Mouse (Mus musculus): ENCODE results near the gene 2010111I01Rik.

Gene 2010111I01Rik

DNA sequence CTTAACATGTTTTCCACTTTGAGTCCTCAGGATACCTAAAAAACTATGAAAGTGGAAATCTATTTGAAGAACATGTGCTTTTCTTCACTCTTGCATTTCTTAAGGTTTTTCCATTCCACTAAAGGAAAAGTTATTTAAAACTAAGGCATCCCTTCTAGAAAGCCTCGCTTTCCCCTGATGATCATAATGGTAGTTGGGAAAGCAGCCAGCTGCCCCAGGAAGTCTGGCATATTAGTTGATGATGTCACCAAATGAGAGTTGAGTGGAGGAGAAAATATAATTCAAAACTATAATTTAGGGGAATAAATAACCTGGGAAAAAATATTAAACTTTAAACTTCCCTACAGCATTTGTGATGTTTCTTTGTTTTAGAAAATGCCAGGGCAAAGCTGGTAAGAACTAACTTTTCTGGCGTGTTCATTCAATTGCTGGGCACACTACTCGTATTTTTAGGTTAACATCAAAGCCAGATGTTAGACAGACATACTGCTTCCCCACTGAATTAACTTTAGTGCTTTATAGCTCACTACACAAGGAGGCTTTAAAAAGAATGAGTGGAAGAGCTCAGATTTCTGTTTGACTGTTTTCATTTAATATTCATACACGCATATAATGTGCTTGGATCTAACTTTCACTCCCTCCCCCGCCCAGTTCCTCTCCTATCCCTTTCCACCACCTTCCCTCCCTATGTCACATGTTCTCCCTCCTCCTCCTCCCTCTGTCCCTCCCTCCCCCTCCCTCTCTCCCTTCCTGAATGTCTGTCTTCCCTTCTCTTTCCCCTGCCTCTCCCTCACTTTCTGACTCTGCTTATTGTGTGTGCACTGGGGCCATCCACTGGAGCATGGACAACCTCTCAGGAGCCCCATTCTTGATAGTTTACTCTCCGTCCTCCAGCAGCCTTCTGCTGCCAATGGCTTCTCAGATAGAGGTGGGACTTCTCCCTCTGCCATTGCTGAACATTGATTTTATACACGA lies 58.8 kb downstream of the 2010111I01Rik start:
- no peak for DNase-seq (ENCODE audit: low read depth, low spot score)

DNA sequence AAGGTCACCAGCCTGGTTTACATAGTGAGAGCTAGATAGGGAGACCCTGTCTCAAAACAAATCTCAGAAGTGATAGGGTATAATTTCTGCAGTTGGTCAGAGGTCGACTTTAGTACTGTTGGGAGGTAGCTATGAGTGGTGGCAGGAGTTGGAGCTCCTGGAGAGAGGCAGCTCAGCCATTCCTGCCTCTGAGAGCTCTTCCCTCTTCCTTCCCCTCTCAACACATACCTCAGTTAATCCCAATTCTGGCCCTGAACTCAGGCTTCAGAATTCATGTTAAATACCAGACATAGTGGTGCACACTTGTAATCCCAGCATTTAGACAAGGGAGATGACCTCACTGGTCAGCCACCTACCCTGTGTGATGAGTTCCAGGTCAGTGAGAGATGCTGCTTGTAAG lies 65.3 kb downstream of the 2010111I01Rik start:
- no peak for DNase-seq (ENCODE audit: low read depth, low spot score)

DNA sequence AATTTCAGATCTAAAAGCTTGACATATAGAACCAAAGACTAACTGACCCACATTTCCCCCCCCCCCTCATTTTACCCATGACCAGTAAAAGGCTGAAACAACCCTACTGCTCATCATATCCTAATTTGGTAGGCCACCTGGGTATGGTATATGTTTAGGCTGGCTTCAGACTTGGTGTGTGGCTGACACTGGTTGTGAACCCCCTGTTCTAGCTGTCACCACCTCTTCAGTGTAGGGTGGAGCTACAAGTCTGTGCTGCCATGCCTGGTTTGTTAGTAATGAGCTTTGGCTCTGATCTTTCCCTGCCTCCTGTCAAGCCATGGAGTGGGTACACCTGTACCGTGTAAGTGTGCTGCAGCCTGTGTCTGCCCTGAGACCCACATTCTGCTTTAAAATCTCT lies 66.6 kb downstream of the 2010111I01Rik start:
- DNase-seq (ENCODE audit: low read depth, low spot score): no peak

DNA sequence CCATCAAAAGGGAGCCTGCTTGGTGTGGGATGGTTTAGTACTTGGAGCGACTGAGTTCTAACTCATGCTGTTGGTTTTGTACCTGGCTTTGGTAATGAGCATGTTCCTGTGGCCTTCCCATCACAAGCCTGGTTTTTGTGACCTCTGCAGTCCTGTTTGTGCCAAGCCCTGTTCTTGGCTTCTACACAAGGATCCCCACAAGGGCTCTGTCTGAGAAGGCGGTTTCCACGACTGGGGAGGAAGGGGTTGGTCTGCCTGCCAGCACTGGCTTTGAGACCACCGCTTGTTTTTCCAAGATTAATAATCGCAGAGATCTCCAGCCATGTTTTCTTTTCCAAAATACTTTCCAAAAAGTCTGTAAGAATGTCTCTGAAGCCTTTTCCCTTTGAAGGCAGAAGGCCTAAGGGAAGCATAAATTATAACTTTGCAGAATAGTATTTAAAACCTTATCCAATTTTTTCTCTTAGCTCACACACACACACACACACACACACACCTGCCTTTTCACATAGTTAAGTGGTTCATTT lies 67.7 kb downstream of the 2010111I01Rik start:
- no peak for DNase-seq (ENCODE audit: low read depth, low spot score)

DNA sequence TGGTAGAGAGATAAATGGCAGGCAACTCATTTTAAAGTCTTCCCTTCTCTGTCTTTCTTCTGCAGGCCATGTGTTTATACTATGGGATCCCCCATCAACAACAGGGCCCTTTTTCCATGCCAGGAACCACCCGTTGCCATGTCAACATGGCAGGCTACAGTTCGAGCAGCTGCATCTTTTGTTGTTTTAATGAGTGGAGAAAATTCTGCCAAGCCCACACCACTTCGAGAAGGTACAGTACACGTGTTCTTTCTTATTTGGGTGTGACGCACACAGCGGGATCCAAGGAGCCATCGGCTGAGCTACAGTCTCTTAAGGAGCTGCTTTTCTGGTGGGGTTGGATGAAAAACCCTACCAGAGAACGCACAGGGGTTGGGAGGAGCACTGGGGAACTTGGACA lies 68.3 kb downstream of the 2010111I01Rik start:
- DNase-seq (ENCODE audit: low read depth, low spot score): peak; percentile 85

DNA sequence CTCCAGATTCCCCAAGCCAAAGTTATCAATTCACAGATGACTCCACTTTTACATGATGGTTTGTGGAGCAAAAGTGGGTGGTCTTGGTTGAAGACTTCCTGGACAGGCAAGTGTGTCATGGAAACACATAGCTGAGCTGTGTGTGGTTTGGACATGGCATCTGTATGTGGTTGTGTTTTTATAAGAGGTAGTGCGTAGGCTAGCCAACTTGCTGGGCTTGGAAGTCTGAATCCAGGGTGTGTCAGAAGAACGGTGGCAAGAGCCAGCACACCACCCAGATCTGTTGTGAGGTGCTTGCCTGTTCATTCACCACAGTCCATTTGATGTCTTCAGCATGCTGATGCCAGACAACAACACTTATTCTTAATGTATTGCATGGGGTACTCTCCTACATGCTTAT lies 68.7 kb downstream of the 2010111I01Rik start:
- DNase-seq (ENCODE audit: low read depth, low spot score): no peak

DNA sequence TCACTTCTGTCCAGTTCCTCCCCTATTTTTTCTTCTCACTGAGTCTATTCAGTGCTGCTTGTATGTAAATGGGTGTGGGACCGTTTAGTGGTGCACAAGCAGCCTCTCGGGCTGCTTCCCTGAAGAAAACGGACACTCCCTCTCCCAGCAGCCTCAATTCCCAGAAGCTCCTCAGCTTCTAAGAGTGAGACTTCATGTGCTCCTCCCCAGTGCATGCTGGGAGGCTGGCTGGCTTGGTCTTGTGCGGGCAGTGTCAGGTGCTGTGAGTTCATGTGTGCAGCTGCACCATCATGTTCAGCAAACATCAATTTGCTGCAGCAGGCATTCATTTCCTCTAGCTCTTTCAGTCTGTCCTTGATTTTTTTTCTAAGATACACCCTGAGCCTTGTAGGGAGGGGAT lies 70.0 kb downstream of the 2010111I01Rik start:
- DNase-seq (ENCODE audit: low read depth, low spot score): peak; percentile 72

DNA sequence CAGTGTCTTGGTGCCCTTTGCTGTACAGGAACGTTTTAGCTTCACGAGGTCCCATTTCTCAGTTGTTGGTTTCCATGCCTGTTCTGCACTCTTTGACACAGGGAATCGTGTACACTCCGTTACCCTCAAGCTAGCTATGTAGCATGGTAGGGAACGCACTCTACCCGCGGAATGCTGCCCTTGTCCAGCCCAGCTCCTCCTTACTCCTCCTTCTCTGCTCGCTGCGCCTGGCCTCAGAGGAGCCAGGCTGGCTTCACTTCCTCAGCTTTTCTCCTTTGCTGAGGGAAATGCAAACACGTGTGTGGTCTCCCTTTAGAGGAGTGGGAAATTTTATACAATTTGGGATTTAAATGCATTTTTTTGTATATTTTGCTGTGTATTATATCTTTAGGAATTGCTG lies 73.2 kb downstream of the 2010111I01Rik start:
- no peak for DNase-seq (ENCODE audit: low read depth, low spot score)

DNA sequence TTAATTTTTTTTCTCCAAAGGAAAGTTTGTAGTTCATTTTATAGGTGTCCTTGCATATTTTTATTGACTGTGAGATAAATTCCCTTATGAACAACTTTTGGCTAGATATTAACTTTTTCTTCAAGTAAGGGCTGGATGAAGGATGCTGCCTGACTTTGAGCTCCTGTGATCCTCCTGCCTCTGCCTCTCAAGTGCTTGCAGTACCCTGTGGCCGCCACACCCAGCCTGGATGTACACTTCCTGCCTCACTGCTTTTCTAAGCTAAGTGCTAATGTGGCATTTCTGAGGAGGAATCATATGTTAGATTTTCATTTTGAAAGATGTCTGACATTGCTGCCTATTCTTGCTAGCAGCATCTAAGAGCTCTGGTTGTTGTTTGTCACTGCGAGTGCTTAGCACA lies 73.7 kb downstream of the 2010111I01Rik start:
- DNase-seq (ENCODE audit: low read depth, low spot score): peak; percentile 25

DNA sequence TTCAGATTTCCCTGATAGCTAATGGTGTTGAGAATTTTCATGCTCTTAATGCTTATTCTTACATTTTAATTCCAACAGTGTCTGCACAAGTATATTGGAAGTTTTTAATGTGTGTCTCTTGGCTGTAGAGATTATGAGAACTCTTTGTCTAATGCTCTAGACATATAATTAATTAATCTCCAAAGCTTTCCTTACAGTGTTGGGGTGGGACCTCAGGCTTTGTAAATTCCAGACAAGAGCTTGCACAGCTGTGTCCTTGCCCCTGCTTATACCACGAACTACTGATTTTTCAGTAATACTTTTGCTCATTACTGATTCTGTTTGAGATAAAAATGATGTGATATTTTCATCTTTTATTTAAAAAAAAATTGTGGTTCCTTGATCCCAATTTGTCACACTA lies 74.2 kb downstream of the 2010111I01Rik start:
- no peak for DNase-seq (ENCODE audit: low read depth, low spot score)

DNA sequence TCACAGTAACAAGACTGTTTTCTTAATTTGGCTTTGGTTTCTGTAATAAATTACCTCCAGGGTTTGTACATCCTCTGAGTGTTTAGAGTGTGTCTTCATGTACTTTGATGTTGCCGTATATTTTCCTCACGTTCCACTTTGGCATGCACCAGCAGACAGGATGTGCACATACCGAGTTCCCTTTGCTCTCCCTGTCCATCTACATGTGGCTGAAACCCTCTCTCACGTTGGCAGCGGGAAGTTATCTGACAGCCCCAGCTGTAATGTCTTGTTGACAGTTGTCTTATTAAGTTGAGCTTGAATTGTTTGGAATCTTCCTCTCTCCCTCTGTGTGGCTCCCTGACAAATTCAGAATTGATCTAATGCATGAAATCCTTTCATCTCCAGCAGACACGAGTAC lies 74.6 kb downstream of the 2010111I01Rik start:
- DNase-seq (ENCODE audit: low read depth, low spot score): no peak

DNA sequence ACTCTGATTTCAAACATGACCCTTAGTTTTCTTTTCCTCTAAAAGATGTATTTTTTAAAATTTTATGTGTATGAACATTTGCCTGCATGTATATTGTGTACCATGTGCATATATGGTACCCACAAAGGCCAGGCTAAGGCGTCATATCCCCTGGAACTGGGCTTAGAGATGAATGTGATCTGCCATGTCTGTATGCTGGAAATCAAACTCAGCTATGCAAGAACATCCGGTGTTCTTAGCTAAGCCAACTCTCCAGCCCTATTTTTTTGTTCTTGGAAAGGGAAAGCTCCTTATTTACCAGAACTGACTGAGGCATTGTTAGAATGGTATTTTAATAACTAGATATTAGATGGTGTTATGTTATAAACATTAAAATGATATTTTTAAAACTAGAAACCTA lies 75.2 kb downstream of the 2010111I01Rik start:
- DNase-seq (ENCODE audit: low read depth, low spot score): no peak

DNA sequence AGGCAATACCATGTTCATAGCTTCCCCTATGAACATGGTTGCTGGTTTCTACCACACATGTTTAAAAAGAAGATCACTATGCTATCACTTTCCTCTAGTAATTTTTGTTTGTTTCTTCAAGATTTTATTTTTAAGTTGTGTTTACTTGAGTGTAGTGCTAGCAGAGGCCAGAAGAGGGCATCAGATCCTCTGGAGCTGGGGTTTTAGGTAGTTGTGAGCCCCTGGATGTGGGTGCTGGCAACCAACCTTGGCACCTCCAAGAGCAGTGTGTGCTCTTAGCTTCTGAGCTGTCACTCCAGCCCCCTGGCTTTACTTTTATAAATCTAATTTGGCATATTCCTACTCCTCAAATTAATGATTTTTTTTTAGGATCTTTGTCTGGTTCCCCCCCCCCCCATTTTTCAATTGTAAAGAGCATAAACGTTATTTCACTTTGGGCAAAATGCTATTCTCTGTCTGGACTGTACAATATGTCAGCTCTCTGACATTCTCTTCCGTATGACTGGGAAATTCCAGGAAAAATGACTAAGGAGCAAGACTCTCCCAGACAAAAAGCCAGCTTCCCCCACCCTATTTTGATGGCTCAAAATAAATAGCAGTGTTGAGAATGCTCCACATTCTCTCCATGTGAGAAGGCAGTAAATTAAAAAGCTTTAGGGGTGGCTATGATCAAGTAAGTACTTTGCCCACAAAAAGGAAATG lies 81.0 kb downstream of the 2010111I01Rik start:
- DNase-seq (ENCODE audit: low read depth, low spot score): no peak

DNA sequence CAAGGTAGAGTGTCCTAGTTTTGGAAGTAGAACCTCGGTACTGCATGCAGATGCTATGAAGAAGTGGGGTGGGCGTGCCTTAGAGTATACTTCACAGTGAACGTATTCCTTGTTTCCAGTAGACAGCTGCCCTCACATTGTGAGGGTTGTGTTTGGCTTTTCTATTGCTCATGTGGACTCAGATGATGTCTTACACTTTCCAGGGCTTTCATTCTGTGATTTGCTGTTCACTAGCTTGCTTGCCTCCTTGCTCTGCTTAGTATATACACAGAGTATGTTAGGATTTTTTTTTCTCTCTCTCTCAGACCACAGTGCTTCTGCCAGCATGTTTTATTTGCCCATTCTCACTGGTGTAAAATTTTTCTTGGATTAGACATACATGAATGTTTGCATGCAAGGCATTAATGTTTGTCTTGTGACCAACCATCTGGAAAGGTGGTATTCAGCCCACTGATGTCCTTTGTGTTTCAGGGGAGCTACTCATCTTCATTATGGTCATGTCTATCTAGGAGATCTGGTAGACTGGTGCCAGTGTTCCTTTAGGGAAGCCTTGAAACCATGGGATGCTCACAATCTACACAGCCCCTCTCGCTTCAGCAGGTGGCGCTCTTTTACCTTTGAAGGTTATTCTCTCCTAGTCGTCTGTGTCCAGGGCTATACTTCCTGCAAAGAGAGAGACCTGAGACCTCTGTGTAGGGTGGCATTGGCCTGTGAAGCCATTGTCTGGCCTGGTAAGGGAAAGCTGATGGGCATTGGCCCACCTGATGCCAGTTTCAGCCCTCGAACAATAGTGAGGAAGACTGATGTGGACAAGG lies 81.7 kb downstream of the 2010111I01Rik start:
- DNase-seq (ENCODE audit: low read depth, low spot score): peak; percentile 70

DNA sequence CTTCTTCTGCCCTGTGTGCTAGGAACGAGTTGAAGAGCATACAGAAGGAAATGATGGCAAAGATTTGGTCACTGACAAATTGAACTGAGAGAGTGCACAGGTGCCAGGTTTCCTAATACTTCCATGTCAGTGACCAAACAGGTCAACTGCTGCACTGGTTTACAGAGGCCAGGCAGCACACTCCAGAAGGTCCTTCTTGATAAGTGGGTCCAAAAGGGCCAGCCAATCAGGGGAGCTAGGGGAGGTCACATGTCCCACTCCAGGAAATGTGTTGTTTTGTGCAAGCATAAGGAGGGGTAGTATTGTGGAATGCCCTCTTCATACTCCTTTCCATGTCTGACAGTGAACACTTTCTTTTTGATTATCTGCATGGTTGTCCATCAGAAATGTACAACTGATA lies 99.0 kb downstream of the 2010111I01Rik start:
- no peak for DNase-seq (ENCODE audit: low read depth, low spot score)

DNA sequence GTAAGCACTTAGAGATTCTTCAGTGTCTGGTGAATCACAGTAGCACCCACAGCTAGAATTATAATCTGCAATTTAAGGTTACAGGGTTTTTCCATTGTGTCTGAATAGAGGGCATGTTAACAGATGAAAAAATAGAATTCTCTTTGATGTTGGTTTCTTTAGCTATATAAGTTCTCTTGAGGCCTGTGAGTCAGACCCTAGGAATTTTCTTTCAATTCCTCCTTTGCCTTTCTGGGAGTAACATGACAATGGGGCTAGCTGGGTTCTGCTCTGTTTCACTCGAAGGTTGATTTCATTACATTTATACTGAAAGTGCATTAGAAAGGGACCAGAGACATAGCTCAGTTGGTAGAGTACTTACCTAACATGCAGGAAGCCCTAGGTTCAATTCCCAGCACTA lies 101.9 kb downstream of the 2010111I01Rik start:
- no peak for DNase-seq (ENCODE audit: low read depth, low spot score)

DNA sequence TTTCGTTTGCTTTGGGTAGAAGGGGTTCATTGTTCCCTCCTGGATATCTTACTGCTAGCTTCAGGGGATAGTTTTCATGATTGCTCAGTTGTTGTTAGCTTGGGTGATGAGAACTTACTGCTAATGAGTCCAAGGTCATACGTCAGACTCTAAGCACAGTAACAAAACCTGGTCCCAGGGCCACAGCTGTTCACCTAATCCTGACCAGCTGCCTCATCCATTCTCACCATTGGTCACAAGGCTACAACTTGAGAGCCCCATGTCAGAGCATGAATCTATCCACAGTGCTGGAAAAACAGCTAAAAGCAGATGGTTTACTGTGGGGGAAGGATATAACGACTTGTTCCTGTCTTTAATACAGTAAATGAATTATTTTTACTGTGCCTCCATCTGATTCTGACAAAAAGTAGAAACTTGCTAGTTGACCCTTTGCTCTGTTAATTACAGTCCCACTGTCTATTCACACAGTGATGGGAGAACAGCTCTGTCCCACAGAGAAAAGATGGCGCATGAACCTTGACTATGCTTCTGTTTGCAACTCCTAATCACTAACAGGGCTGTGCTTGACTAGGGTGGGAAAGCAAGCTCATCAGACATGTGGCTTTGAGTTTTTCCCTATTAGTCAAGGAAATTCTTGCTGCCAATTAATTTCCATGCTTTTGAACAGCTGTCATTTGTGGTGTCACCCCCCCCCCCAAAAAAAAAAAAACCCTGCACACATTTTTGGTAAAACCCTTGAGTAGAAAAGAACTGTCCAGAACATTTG lies 103.9 kb downstream of the 2010111I01Rik start:
- no peak for DNase-seq (ENCODE audit: low read depth, low spot score)

DNA sequence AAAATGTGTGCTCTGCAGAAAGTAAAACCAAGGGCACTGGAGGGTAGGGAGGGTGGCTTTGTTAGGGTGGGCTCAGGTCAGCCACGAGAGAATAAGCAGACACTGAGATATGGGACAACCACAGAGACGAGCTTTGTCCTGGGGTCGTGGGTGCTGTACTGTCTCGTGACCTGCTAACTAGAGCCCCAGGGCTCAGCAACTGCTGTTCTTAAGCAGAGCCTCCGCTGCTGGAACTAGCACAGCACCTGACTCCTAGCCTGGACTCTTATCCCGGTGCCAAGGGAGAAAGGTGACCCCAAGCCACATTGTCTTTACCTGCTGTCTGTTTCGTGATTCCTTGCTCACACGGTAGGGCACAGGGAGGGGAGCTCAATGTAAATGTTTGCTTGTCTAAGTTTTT lies 107.2 kb downstream of the 2010111I01Rik start:
- peak; percentile 34 for DNase-seq (ENCODE audit: low read depth, low spot score)

DNA sequence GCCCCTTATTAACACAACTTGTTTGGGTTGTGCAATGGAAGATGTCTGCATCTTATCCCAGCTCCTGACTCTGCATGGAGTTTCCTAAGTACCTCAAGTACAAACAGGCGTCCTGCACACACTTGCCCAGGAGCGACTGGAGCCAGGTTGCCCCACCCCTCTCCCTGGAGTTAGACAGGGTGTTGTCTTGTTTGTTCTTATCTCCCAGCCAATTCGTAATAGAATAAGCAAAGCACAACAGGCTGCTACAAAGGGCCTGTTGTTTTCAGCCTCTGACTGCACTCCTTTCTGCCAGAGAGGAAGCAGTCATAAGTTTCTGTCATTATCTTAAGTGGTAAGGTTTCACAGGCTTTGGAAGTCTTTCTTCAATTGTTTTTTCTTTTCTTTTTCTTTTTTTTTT lies 107.7 kb downstream of the 2010111I01Rik start:
- DNase-seq (ENCODE audit: low read depth, low spot score): peak; percentile 81

DNA sequence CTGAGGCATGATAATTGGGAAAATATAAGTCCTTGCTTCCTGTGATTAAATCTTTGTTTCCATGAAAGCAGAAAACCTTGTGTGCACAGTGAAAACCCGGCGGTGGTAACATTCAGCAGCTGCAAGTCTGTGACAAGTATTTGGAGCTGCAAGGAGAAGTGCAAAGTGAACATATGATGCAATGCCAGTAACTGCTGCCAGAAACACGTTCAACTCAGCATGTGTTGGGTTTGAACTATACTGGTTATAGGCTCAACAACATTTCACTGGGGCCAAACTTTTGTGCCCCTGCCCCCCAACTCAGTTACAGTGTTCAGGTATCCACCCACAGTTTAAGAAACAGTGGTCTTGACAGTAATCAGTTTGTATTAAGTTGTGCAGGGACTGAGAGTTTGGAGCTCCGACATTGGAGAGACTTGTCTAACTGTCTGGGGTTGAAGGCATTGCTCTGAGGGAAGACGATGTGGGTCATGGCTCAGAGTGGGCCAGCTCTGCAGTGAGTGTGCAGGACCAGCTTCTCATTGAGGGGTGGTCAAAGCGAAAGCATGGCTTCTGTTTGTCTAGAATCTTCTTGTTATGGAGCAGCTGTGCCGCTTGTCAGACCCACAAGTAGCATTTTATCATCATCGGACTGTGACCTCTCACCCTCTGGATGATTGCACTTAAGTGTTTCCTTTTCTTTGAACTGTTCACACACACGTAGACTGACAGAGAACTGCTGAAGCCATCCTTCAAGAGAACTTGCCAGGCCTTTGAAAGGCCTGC lies 109.4 kb downstream of the 2010111I01Rik start:
- DNase-seq (ENCODE audit: low read depth, low spot score): no peak
